Mouse (Mus musculus) frontal cortex, postnatal 36 days (tissue): ENCODE measurements around the gene C1s1.
"Not testable (repeated sequence)": the region's sequence is repeated elsewhere in the genome, so short reads cannot be mapped to it uniquely, and the experiment has no call there.

Experiments used
- DNase-seq, 2 experiments: peaks; one replicate each; pipeline ENCODE4 v3.0.0; 2022; ENCODE audit warnings: low spot score in 2 of 2

C1s1 gene

DNA sequence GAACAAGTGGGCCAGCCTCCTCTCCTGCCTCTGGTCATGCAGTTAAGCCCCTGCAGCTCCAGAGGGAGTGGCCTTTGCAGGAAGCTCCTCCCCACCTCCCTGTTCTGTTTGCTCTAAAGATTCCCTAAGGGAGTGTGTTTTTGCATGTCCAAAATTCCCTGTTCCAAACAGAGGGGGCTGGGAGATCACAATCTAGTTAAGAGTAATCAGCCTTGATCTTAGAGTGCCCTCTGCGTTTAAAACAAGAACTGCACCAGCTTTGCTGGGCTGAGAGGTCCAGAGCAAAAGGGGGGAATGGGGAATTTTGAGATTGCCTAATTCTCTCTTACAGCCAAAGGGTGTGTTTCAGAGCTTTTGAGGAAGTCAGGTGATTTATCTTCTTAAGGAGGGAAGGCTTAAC is at the start of gene C1s1:
C1s1 (minus strand) TSS at position 76 of the 400 bp plus-strand sequence.
- DNase-seq: peak; percentile 23 to 67

DNA sequence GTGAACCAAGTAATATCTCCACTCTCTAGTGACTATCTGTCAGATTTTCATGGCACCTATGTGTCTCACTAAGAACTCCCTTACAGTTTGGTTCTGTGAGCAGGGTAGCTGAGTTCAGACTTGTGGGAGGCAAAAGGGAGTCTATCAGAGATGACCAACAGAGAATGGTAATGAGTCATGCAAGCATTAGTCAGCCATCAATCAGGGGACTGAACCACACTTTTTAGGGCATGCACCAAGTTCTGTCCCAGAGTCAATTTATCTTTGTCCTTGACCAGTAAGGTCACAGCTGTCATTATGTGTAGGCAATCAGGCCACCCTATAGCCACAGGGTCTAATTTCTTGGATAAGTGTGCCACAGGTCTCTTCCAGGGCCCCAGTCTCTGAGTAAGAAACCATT is 46.6 kb upstream of the C1s1 start:
- no peak for DNase-seq

DNA sequence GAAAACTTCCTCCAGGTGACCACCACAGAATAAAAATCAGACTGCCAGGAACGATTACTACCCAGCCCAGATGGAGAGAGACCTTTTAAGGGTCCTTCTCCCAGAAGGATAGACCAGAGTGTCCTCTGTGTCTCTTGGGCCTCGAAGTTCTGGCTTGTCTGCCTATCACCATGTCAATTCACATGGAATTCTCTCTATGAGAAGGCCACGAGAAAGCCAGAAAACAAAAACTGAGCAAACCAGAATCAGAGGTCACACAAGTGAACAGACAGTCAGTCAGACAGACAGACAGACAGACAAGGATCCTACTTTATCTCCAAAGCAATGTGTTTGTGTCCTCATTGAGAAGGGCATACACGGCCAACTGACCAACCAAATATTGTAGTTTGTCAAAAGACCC is 44.1 kb upstream of the C1s1 start:
- DNase-seq: no peak

DNA sequence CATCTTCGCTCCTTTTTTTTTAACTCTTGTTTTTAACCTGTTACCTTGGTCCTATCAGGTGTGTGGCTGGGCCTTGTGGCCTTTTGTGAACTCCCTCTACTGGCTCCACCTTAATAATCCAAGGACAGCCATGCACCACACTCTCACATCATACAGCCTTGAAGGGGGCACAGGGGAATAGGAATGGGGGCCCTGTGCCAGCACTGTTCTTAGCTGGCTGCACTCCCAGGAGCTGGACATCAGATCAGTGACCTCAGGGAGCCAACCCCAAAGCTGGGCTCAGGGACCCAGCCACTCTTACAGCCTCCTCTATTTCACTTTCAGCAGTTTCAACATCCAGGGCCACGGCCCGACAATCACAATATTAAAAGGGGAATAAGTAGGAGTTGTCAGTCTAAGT is 43.6 kb upstream of the C1s1 start:
- DNase-seq: no peak

GRCm38 (mm10) chr6:124584935-124585334 is 42.8 kb upstream of the C1s1 start:
- no peak for DNase-seq

DNA sequence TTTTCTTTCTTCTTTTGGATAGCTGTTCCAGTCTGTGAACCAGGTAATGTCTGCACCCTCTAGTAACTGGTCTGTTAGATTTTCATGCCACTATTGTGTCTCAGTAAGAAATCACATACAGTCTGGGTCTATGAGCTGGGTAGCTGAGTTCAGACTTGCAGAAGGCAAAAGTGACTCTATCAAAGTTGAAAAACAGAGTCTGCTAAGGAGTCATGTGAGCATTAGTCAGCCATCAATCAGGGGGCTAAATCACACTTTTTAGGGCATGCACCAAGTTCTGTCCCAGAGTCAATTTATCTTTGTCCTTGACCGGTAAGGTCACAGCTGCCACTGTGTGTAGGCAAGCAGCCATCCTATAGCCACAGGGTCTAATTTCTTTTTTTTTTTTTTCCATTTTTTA is 40.1 kb upstream of the C1s1 start:
- DNase-seq: no peak

DNA sequence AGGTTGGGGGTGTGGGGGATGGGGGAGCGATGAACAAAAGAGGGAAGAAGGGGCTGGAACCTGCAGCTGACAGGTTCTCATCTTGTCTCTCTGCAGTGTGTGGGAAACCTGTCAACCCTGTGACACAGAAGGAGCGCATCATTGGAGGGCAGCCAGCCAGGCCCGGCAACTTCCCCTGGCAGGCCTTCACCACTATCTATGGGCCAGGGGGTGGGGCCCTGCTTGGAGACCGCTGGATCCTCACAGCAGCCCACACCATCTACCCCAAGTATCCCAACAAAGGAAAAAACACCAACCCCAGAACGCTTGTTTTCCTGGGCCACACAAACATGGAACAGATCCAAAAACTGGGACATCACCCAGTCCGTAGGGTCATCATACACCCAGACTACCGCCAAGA is 38.0 kb upstream of the C1s1 start:
- not testable (repeated sequence) for DNase-seq

DNA sequence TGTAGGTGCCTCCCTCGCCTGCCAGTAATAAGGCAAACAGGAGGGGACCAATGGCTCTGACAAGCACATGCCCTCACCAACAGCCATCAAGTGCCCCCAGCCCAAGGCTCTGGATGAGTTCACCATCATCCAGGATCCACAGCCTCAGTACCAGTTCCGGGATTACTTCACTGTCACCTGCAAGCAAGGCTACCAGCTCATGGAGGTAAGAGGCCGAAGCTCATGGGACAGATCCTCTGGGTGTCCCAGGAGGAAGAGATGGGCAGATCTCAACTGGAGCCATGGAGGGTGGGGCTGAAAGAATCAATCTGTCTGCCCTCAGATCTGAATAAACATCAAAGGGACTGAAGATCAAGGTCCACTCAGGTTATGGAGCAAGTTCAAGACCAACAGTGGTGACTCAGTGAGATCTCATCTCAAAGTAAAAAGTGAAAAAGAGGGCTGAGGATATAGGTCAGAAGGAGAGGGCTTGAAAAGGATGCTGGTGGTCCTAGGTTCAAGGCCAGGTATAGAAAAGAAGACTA is 33.1 kb upstream of the C1s1 start:
- DNase-seq: not testable (repeated sequence)

- DNase-seq: peak; percentile 46 to 73
Measured at GRCm38 (mm10) chr6:124570026-124570425, 27.9 kb upstream of the C1s1 start, which contains the start of gene C1rb. Gene C1rb (plus strand): TSS chr6:124570294.

DNA sequence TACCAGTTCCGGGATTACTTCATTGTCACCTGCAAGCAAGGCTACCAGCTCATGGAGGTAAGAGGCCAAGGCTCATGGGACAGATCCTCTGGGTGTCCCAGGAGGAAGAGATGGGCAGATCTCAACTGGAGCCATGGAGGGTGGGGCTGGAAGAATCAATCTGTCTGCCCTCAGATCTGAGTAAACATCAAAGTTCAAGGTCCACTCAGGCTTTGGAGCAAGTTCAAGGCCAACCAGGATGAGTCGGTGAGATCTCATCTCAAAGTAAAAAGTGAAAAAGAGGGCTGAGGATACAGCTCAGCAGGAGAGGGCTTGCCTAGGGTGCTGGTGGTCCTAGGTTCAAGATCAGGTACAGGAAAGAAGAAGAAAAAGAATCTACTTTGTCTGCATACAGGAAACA is 19.5 kb upstream of the C1s1 start:
- DNase-seq: not testable (repeated sequence)

DNA sequence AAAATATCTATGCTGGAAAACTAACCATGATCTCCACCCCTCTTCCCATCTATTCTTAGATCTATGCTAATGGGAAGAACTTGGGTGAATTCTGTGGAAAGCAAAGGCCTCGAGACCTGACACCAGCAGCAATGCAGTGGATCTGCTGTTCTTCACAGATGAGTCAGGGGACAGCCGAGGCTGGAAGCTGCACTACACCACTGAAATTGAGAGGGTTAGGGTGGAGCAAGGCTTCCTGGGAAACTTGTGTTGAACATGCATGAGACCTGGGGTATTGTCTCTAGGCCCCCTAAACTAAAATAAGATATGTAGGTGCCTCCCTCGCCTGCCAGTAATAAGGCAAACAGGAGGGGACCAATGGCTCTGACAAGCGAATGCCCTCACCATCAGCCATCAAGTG is 19.0 kb upstream of the C1s1 start:
- DNase-seq: not testable (repeated sequence)

DNA sequence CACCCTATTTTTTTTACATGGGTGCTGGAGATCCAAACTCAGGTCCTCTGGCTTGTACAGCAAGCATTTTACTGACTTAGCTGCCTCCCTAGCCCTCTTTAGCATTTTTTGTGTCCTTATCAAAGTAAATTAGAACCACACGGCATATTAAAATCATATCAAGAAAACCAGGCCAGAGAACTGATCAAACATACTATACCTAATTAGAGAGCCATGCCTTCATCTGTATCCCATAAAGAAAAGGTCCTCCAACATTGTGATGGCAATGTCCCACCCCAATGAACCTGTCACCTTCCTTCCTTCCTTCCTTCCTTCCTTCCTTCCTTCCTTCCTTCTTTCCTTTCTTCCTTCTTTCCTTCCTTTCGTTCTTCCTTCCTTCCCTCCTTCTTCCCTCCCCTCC is 13.8 kb upstream of the C1s1 start:
- not testable (repeated sequence) for DNase-seq

DNA sequence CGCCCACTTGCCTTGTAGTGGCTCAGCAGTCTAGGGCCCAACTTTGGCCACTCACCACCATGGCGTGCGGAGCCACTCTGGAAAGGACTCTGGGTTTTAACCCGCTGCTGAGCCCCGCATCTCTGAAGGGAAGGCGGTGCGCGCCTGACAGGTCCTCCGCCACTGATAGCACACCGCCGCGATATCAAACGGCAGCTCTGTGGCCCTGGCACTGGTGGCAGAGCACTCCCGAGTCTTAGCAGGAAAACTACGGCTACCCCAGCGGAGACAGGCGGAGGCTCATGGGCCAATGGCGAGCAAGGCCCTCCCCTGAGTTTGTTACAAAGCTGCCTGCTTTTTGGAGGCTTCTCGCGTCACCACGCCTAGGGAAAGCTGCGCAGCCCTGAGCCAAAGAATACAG is 10.6 kb upstream of the C1s1 start:
- DNase-seq: no peak

DNA sequence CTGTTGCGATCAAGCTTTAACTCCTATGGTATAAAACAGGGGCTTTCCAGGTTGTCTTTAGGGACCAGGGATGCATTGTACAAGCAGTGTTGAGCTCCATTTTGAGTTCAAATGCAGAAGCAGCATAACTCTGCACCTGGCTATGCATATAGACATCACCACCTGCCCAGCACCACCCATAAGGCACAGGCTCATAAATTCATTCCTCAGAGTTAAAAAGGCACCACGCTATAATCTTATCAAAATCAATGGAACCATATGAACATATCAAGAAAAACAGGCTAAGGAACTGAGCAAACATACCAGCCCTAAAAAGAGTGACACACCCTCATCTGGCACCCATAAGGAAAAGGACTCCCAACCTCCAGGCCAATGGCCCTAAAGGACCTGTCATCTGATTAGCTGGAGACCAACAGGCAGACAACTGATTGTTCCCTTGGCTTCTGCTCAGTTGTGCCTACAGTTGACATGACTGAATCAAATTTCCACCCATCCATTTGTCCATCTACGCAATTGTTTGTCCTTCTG is 6.9 kb upstream of the C1s1 start:
- no peak for DNase-seq

DNA sequence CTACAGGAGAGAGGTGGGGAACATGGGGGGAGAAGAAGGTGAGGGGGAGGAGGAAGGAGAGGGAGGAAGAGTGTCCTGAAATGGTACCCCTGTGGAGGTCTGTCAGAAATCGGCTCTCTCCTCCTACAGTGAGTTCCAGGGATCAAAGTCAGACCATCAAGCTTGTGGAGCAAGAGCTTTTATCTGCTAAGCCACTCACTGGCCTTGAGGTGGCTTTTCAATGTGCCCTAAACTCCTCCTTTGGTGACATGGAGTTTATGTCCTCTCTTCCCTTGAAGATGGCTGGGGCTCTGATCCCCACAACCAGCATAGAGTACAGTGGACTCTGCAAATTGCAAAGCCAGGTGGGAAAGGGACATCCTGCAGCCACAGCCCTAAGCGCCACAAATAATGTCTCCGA is 5.8 kb upstream of the C1s1 start:
- DNase-seq: not testable (repeated sequence)

DNA sequence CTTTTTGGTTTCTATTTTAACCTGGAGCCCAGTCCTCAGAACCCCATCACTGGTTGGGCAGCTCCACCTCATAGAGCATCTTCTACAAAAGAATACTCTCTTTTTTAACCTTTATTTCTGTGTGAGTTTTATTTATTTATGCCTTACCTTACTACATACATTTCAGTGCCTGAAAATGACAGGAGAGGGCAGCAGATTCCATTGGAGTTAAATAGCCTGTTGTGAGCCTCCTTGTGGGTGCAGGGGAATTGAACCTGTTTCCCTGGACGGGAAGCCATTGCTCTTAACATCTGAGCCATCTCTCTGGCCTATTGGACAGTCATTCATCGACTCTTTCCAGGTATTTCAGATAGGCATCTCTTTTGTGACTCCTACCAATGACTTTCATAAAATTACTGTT is 3.3 kb upstream of the C1s1 start:
- peak in 1 of 2 experiments; percentile 5 for DNase-seq

- DNase-seq: peak in 1 of 2 experiments; percentile 14
Measured at GRCm38 (mm10) chr6:124544466-124544865, 2.3 kb upstream of the C1s1 start.

- DNase-seq: not testable (repeated sequence)
Measured at GRCm38 (mm10) chr6:124541176-124541575, 983 bp downstream of the C1s1 start.

DNA sequence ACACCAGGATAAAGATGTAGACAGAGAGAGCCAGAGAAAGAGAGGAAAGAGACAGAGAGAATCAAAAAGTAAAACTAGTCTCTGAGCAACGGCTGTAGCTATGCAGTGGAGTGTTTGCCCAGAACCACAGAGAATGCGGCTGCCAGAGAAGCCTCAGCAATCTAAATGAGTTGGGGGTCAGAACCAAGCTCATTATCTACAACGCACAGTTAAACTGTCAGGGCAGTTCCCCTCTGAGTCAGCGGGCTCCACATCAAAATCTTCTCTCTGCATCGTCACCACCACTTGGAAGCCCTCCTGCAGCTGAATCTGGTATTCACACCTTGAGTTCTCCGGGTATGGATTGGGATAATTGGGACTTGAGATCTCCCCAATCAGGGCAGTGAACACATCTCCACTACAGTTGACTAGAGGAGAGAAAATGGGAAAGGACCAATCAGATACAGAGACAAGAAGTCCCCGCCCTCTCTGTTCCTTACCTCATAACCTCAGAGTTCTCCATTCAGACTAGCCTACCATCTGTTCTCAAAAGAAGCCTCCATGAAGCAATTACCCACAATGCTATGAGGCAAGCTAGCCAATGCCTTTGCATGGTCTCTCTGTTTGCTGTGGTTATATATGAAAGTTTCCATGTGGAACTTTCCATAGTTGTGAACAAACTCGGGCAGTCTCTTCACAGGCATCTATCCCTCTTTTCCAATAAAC is 5.9 kb downstream of the C1s1 start:
- not testable (repeated sequence) for DNase-seq

DNA sequence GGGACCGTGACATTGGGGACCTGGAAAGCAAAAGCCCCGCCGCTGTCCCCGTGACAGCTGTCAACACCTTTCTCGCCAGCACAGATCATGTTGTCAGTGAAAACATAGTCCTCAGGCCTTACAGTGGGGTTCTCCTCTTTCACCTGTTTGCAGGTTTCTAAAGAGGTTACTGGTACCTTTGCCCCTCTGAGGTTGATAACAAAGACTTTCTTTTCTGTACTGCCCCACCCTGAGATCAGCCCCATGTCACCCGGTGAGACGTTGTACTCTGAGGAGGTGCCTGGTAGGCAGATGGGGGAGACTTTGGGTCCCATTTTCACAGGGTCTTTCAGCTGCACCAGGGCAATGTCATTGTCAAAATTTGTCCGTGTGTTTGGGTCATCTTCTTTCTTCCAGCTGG is 11.1 kb downstream of the C1s1 start:
- DNase-seq: no peak

DNA sequence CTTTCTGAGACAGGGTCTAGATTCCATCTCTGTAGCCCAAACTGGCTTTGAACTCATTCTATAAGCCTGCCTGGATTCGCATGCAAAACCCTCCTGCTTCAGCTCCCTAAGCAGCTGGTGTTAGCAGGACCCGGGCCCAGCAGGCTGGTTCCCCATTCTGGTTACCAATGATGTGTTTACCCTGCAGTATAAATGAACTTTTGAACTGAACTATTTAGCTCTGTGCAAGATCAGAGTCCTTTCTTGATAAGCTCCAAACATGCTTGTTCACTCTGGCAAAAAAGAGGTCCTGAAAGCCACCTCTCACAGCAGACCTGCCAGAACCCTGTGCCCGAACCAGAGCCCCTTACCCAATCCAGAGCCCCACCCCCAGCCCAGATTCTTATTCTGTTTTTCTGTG is 14.3 kb downstream of the C1s1 start:
- no peak for DNase-seq

GRCm38 (mm10) chr6:124522082-124522481 is 20.1 kb downstream of the C1s1 start:
- peak; percentile 55 to 58 for DNase-seq

DNA sequence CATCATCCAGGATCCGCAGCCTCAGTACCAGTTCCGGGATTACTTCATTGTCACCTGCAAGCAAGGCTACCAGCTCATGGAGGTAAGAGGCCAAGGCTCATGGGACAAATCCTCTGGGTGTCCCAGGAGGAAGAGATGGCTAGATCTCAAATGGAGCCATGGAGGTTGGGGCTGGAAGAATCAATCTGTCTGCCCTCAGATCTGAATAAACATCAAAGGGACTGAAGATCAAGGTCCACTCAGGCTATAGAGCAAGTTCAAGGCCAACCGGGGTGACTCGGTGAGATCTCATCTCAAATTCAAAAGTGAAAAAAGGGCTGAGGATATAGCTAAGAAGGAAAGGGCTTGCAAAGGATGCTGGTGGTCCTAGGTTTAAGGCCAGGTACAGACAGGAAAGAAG is 24.4 kb downstream of the C1s1 start:
- DNase-seq: not testable (repeated sequence)
